Mouse (Mus musculus): ENCODE results near the gene Rad51ap1.

The Rad51ap1 gene

GRCm38 (mm10) chr6:126939487-126940171, at the start of gene Rad51ap1, which contains the start of gene D6Wsu163e:
Rad51ap1 (minus strand) TSS chr6:126939587.
D6Wsu163e (plus strand) TSS chr6:126939962.
- TF ChIP-seq GATA4 (IDR thresholded peaks at IDR 0.05; ENCODE audit: insufficient replicate concordance, low read length), result no peak

- TF ChIP-seq GATA4 (IDR thresholded peaks at IDR 0.05; ENCODE audit: insufficient replicate concordance, low read length), result no peak; the same call in 1 of the 2 replicates
Measured at GRCm38 (mm10) chr6:126981539-126982234, 42.3 kb upstream of the Rad51ap1 start.

- TF ChIP-seq GATA4 (IDR thresholded peaks at IDR 0.05; ENCODE audit: insufficient replicate concordance, low read length), result no peak
Measured at GRCm38 (mm10) chr6:126966241-126967026, 27.0 kb upstream of the Rad51ap1 start.

GRCm38 (mm10) chr6:126963426-126963825, 24.0 kb upstream of the Rad51ap1 start:
- TF ChIP-seq GATA4 (IDR thresholded peaks at IDR 0.05; ENCODE audit: insufficient replicate concordance, low read length), result no peak

DNA sequence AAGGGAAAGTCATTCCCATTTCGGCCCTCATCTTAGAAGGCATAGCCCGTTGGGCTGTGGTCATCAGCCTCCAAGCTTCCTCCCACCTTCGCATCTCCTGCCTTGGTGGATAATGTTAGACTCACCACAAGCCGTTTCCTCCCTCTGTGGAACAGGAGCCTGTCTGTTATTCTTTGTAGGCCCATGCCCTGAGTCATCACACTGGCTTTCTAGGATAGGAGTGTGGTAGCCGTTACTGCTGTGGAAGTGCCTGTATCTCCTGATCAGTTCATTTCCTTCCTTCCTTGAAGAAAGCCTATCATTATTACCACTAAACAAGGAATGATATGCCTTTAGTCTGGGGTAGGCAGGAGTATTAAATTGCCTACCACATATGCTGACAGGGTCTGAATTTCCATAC, 23.3 kb upstream of the Rad51ap1 start:
- TF ChIP-seq GATA4 (IDR thresholded peaks at IDR 0.05; ENCODE audit: insufficient replicate concordance, low read length), result no peak

- TF ChIP-seq GATA4 (IDR thresholded peaks at IDR 0.05; ENCODE audit: insufficient replicate concordance, low read length), result no peak
Measured at GRCm38 (mm10) chr6:126961371-126962018, 22.1 kb upstream of the Rad51ap1 start.

DNA sequence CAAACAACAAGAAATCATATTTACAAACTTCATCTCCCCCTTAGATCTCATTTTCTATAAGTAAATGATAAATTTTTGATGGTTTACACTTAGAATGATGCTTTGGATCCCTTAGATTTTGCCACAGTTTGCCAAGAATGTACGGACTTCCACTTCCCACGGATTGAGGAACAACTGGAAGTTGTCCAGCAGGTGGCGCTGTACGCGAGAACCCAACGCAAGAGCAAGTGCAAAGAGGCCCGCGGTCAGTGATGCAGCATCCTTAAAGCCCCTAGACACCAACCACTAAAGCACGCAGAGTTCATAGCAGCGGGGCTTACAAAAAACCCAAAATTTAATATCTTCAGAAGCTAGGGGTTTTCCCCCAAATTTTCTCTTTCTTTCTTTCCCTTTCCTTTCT, 16.3 kb upstream of the Rad51ap1 start:
- no peak for TF ChIP-seq GATA4 (IDR thresholded peaks at IDR 0.05; ENCODE audit: insufficient replicate concordance, low read length)

DNA sequence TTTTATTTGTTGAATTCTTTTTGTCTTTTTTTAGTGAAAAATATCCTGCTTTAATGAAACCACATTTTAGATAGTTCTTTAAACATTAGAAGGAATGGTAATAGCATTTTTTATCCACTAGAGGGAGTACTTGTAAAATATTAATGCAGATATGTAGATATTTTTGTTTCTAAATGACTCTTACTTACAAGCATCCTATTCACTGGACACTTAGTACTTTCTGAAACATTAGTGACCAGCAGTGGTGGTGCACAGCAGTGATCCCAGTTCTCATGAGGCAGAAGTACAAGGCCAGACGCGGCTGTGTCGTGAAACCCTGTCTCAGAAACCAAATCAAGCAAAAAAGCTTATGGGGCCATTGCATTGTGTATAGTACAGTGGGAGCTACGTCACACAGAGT, 8.9 kb upstream of the Rad51ap1 start:
- TF ChIP-seq GATA4 (IDR thresholded peaks at IDR 0.05; ENCODE audit: insufficient replicate concordance, low read length), result no peak

- TF ChIP-seq GATA4 (IDR thresholded peaks at IDR 0.05; ENCODE audit: insufficient replicate concordance, low read length), result no peak
Measured at GRCm38 (mm10) chr6:126940451-126940850, 1.1 kb upstream of the Rad51ap1 start.

GRCm38 (mm10) chr6:126938853-126939486, 417 bp downstream of the Rad51ap1 start:
- no peak for TF ChIP-seq GATA4 (IDR thresholded peaks at IDR 0.05; ENCODE audit: insufficient replicate concordance, low read length)

DNA sequence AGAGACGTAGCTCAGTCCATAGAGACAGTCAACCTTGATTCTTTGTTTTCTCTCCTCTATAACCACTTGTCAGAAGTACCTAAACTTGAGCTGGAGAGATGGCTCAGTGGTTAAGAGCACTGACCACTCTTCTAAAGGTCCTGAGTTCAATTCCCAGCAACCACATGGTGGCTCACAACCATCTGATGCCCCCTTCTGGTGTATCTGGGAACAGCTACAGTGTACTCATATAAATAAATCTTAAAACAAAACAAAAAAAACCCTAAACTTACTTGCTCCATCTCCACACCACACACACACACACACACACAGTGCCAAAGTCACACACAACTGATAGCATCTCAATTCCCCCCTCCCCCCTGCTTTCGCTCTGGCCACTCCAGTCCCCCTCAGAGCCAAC, 1.3 kb downstream of the Rad51ap1 start:
- TF ChIP-seq GATA4 (IDR thresholded peaks at IDR 0.05; ENCODE audit: insufficient replicate concordance, low read length), result no peak

GRCm38 (mm10) chr6:126932896-126933295, 6.5 kb downstream of the Rad51ap1 start:
- TF ChIP-seq GATA4 (IDR thresholded peaks at IDR 0.05; ENCODE audit: insufficient replicate concordance, low read length), result no peak

DNA sequence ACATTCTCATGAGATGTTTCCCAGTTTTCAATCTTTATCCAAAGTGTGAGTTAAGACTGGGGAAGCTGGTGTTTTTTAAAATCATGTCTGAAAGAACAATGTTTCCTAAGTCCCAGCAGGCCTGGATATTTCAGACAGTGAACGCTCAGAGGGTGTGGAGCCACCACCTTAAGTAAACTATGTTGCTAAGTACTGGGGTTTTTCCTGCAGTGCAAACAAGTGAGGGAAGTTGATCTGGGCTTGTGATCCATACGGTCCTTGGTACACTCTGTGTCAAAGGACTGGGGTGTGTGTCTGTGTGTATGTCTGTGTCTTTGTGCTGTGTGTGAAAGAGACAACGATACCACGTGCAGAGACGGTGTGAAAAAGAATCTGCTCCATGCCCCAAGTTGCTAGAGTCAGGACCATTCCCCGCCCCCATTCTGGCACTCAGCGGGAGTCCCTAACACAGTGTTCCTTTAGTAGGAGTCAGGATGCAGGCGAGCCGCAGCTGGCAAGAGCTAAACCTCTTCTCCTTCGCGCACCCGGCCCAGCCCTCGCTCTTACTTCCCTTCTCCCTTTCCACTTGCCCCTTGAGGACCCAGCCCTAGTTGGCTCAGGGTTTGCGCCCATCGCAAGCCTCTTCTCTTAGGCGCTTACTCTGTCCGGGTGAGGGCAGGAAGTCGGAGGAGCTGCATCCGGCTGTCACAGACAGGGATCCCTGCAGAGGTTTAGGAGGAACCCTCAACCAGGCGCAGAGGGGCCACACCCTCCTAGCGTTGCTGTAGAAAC, 18.1 kb downstream of the Rad51ap1 start, which contains the start of gene Dyrk4:
Dyrk4 (minus strand) TSS at position 729 of the 771 bp plus-strand sequence.
- TF ChIP-seq GATA4 (IDR thresholded peaks at IDR 0.05; ENCODE audit: insufficient replicate concordance, low read length), result no peak

DNA sequence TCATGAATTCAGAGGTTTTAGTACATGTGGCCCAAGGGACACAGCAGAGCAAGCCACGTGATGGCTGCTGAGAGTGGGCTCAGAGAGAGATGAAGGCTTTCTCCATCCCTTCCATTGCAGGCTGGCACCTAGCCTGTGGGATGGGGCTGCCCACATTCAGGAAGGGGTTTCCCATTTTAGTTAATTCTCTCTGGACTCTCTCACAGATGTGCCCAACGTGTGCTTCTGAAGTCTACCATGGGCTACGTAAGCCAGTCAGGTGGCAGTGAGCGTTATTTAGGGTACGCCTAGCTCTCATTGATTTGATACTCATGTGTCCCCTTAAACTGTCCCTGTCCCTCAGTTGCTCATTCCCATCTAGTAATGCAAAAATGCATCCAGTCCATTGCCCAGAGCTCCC, 24.5 kb downstream of the Rad51ap1 start:
- no peak for TF ChIP-seq GATA4 (IDR thresholded peaks at IDR 0.05; ENCODE audit: insufficient replicate concordance, low read length)

Data from liver, adult (tissue).